Mouse (Mus musculus): ENCODE data around the gene Sertad1.

The Sertad1 gene

GRCm38 (mm10) chr7:27486770-27487697 is at the start of gene Sertad1:
Sertad1 (plus strand) TSS chr7:27486910.
- DNase-seq (ENCODE audit: low read depth): peak; percentile 99

GRCm38 (mm10) chr7:27437544-27437943 is 49.2 kb upstream of the Sertad1 start:
- peak; percentile 71 for DNase-seq (ENCODE audit: low read depth)

GRCm38 (mm10) chr7:27440014-27440413 is 46.7 kb upstream of the Sertad1 start:
- DNase-seq (ENCODE audit: low read depth): peak; percentile 11

GRCm38 (mm10) chr7:27446051-27446450 is 40.7 kb upstream of the Sertad1 start:
- DNase-seq (ENCODE audit: low read depth): no peak

GRCm38 (mm10) chr7:27446521-27447418 is 39.9 kb upstream of the Sertad1 start:
- DNase-seq (ENCODE audit: low read depth): no peak

GRCm38 (mm10) chr7:27447419-27448286 is 39.1 kb upstream of the Sertad1 start, which contains the start of the genes Sptbn4 and Blvrb:
Sptbn4 (minus strand) TSS chr7:27447686.
Blvrb (plus strand) TSS chr7:27447978.
- DNase-seq (ENCODE audit: low read depth): peak; percentile 100

GRCm38 (mm10) chr7:27448421-27449206 is 38.1 kb upstream of the Sertad1 start:
- DNase-seq (ENCODE audit: low read depth): peak; percentile 6

GRCm38 (mm10) chr7:27449256-27449862 is 37.4 kb upstream of the Sertad1 start:
- DNase-seq (ENCODE audit: low read depth): peak; percentile 91

GRCm38 (mm10) chr7:27451359-27451758 is 35.4 kb upstream of the Sertad1 start:
- no peak for DNase-seq (ENCODE audit: low read depth)

GRCm38 (mm10) chr7:27452206-27452770 is 34.4 kb upstream of the Sertad1 start:
- no peak for DNase-seq (ENCODE audit: low read depth)

- DNase-seq (ENCODE audit: low read depth): peak; percentile 51
These were observed 32.1 kb upstream of the Sertad1 start for GRCm38 (mm10) chr7:27454461-27455121.

- no peak for DNase-seq (ENCODE audit: low read depth)
These were observed 31.4 kb upstream of the Sertad1 start for GRCm38 (mm10) chr7:27455273-27455672.

- no peak for DNase-seq (ENCODE audit: low read depth)
These were observed 28.1 kb upstream of the Sertad1 start for GRCm38 (mm10) chr7:27458614-27459013.

- DNase-seq (ENCODE audit: low read depth): no peak
These were observed 27.1 kb upstream of the Sertad1 start for GRCm38 (mm10) chr7:27459640-27460039.

GRCm38 (mm10) chr7:27460477-27460876 is 26.2 kb upstream of the Sertad1 start:
- DNase-seq (ENCODE audit: low read depth): no peak

- DNase-seq (ENCODE audit: low read depth): peak; percentile 40
These were observed 19.1 kb upstream of the Sertad1 start for GRCm38 (mm10) chr7:27467648-27468047.

GRCm38 (mm10) chr7:27471390-27472120 is 15.2 kb upstream of the Sertad1 start:
- no peak for DNase-seq (ENCODE audit: low read depth)

GRCm38 (mm10) chr7:27472596-27472995 is 14.1 kb upstream of the Sertad1 start:
- DNase-seq (ENCODE audit: low read depth): peak; percentile 44

Measured in NIH3T3 (cell line).